Mouse (Mus musculus) liver, postnatal 0 days (tissue): ENCODE data around the gene Gpr35. TPM values are rescaled to one million over a fixed set of nuclear protein-coding genes. Genes with fewer than 3 reads are reported as not detected.

Experiments used
- ATAC-seq: fragments of 200-750 bp; cut with Nextera tagmentation; 2 replicates; pipeline ENCODE4 v1.8.0; 2017; ENCODE audit warnings: mild to moderate bottlenecking, moderate library complexity
- DNase-seq: peaks from one replicate; pipeline ENCODE4 v3.0.0-alpha.2; 2016
- H3K27ac ChIP-seq: fragments of 300-500 bp; sonication (generic); 2 replicates; pipeline ENCODE4 v1.5.1; 2014; ENCODE audit warnings: antibody characterized with exemption, moderate library complexity, mild to moderate bottlenecking, low read depth
- H3K27me3 ChIP-seq: fragments of 300-500 bp; sonication (generic); 2 replicates; pipeline ENCODE4 v1.6.1; 2014; ENCODE audit warnings: low read length, control low read depth, mixed read lengths; ENCODE audit not compliant: insufficient read depth
- H3K36me3 ChIP-seq: fragments of 300-500 bp; sonication (generic); replicated peaks from 2 replicates; pipeline ENCODE4 v1.6.1; 2014; ENCODE audit warnings: mild to moderate bottlenecking, control low read depth, low read length, moderate library complexity, mixed read lengths; ENCODE audit not compliant: insufficient read depth
- H3K4me1 ChIP-seq: fragments of 300-500 bp; sonication (generic); 2 replicates; pipeline ENCODE4 v1.6.1; 2014; ENCODE audit warnings: antibody characterized with exemption, mild to moderate bottlenecking, control low read depth; ENCODE audit not compliant: insufficient read depth
- H3K4me2 ChIP-seq: fragments of 300-500 bp; sonication (generic); 2 replicates; pipeline ENCODE4 v1.6.1; 2014; ENCODE audit warnings: low read depth, mild to moderate bottlenecking, low read length, moderate library complexity, mixed read lengths
- H3K4me3 ChIP-seq: fragments of 300-500 bp; sonication (generic); 2 replicates; pipeline ENCODE4 v1.5.1; 2014; ENCODE audit warnings: low read depth, low read length
- H3K9ac ChIP-seq: fragments of 300-500 bp; sonication (generic); replicated peaks from 2 replicates; pipeline ENCODE4 v1.6.1; 2014; ENCODE audit warnings: mild to moderate bottlenecking, moderate library complexity
- H3K9me3 ChIP-seq: fragments of 300-500 bp; sonication (generic); 2 replicates; pipeline ENCODE4 v1.6.1; 2016; ENCODE audit warnings: mild to moderate bottlenecking, control low read depth, low read length, mixed read lengths
- CTCF ChIP-seq: sonication (generic); IDR thresholded peaks from 2 replicates; pipeline ENCODE4 v1.5.1; 2016; ENCODE audit warnings: antibody characterized with exemption, low read depth
- EP300 ChIP-seq: IDR thresholded peaks from 2 replicates; pipeline ENCODE4 v1.6.1; 2016; ENCODE audit warnings: antibody characterized with exemption, low read depth, mild to moderate bottlenecking
- WGBS: fragments of 180-500 bp; shearing (Covaris S2); extraction: QIAGEN DNeasy Blood & Tissue Kit; methylation state at CpG from one replicate; pipeline ENCODE4 v1.1.7; 2014; ENCODE audit not compliant: insufficient replicate concordance; 5-methylcytosine and 5-hydroxymethylcytosine counted together
- polyA plus RNA-seq: library from polyadenylated mRNA; unstranded; fragments of >200 nt; fragmentation: Nextera tagmentation; extraction: Ambion mirVana; gene quantifications from 2 replicates; pipeline ENCODE4 v1.2.1, GENCODE M21; 2015

Gene Gpr35
- polyA plus RNA-seq, 1 experiment from 2014 or later: 1.4 TPM

DNA sequence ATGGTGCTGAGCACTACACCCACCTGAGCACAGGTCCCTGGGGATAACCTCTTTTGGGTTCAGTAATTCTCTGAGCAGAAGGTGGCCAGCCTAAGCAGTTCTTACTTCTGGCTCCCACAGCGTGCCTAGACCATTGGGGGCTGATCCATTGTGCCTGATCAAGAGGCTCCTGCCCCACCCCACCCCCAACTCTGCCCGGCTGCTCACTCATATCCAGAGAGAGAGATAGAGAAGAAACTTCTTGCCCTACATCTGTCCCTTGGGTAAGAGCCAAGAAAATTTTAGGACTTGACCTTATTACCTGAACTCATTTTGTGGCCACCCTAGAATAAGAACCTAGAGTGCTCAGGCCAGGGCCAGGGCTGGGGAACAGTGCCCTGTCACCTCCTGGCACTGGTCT lies 42.2 kb downstream of the Gpr35 start:
- DNase-seq: no peak
- Histone ChIP-seq H3K9ac (no peak overlapping the region), H3K36me3 (no peaks in the 10 kb centered on the region), H3K27me3 (no peaks in the 10 kb centered on the region), H3K4me1 (no peaks in the 10 kb centered on the region), H3K4me2 (no peak overlapping the region), H3K9me3 (no peaks in the 10 kb centered on the region), H3K27ac (no peak overlapping the region), H3K4me3 (no peak overlapping the region)
- no peak for ATAC-seq
- TF ChIP-seq CTCF (no peak), EP300 (no peak)
- WGBS: 69% methylated on average over 2 of the region's 2 CpGs

DNA sequence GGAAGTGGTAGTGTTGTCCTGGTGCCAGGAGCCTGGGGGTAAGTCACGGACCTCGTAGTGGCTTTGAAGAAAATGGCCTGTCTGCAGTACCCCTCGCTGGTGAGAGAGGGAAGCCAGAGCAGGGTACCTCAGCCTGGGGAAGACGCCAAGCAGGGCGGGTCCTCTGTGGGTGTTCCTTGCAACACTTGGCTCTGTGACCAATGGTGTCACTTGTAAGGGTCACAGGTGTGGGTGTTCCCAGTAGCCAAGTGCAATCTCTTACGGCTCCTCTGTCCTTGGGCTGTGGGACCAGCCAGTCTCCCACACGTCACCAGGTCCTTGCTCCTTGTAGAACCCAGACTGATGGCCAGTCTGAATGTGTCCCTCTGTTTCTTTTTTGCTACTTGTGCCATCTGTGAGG lies 55.4 kb downstream of the Gpr35 start, which contains the start of gene Aqp12:
Aqp12 (plus strand) TSS at position 274 of the 400 bp plus-strand sequence.
- H3K36me3 ChIP-seq: no peaks in the 10 kb centered on the region
- 64% methylated on average over 7 of the region's 7 CpGs for WGBS

GRCm38 (mm10) chr1:93009196-93009595 lies 58.5 kb downstream of the Gpr35 start:
- no peak for TF ChIP-seq CTCF
- no peak for TF ChIP-seq EP300
- no peak overlapping the region for H3K9ac ChIP-seq
- no peak overlapping the region for H3K27ac ChIP-seq
- H3K9me3 ChIP-seq: no peaks in the 10 kb centered on the region
- DNase-seq (peak; percentile 43), ATAC-seq (no peak)
- WGBS: 69% methylated on average over 4 of the region's 4 CpGs
- no peak overlapping the region for H3K4me3 ChIP-seq
- 0 out of 2 replicates have a peak, but pooled peaks cover 2% of the 10 kb centered on the region for H3K4me1 ChIP-seq
- H3K36me3 ChIP-seq: no peaks in the 10 kb centered on the region
- H3K4me2 ChIP-seq: no peak overlapping the region
- H3K27me3 ChIP-seq: no peaks in the 10 kb centered on the region

More for the DNA sequence above, 55.4 kb downstream of the Gpr35 start, which contains the start of gene Aqp12:
- TF ChIP-seq EP300 (no peak), CTCF (no peak)
- H3K27me3 ChIP-seq: no peaks in the 10 kb centered on the region
- H3K9me3 ChIP-seq: no peaks in the 10 kb centered on the region
- ATAC-seq (no peak), DNase-seq (no peak)
- H3K4me2 ChIP-seq: no peak within 1 kb of the TSS
- H3K4me3 ChIP-seq: no peak within 1 kb of the TSS
- H3K4me1 ChIP-seq: 0 out of 2 replicates have a peak, but pooled peaks cover 2% of the 10 kb centered on the region
- H3K27ac ChIP-seq: no peak within 1 kb of the TSS
- H3K9ac ChIP-seq: no peak within 1 kb of the TSS

GRCm38 (mm10) chr1:93010731-93011130 lies 60.1 kb downstream of the Gpr35 start:
- Histone ChIP-seq H3K4me3 (no peak overlapping the region), H3K4me1 (peaks cover 2% of the 10 kb centered on the region; the same call in 1 of the 2 replicates), H3K36me3 (no peaks in the 10 kb centered on the region), H3K27me3 (no peaks in the 10 kb centered on the region), H3K27ac (no peak overlapping the region), H3K4me2 (no peak overlapping the region), H3K9ac (no peak overlapping the region), H3K9me3 (no peaks in the 10 kb centered on the region)
- DNase-seq (peak; percentile 38), ATAC-seq (no peak)
- TF ChIP-seq CTCF: peak; percentile 67
- no peak for TF ChIP-seq EP300
- 30% methylated on average over 3 of the region's 3 CpGs for WGBS

- ATAC-seq: no peak
- DNase-seq: no peak
- Histone ChIP-seq H3K4me2 (no peak overlapping the region), H3K9me3 (no peaks in the 10 kb centered on the region), H3K4me3 (no peak overlapping the region), H3K36me3 (no peaks in the 10 kb centered on the region), H3K9ac (no peak overlapping the region), H3K27me3 (no peaks in the 10 kb centered on the region), H3K4me1 (peaks cover 2% of the 10 kb centered on the region; the same call in 1 of the 2 replicates), H3K27ac (no peak overlapping the region)
- TF ChIP-seq CTCF: no peak
- TF ChIP-seq EP300: no peak
- WGBS: 65% methylated on average over 7 of the region's 7 CpGs
Measured at GRCm38 (mm10) chr1:93012103-93012585, 61.5 kb downstream of the Gpr35 start.

- Histone ChIP-seq H3K4me3 (no peak overlapping the region), H3K27ac (no peak overlapping the region), H3K4me1 (peaks cover 2% of the 10 kb centered on the region; the same call in 1 of the 2 replicates), H3K9ac (no peak overlapping the region), H3K36me3 (no peaks in the 10 kb centered on the region), H3K9me3 (no peaks in the 10 kb centered on the region), H3K27me3 (no peaks in the 10 kb centered on the region), H3K4me2 (no peak overlapping the region)
- DNase-seq: no peak
- TF ChIP-seq EP300 (no peak), CTCF (no peak)
- 68% methylated on average over 4 of the region's 4 CpGs for WGBS
- no peak for ATAC-seq
Measured at GRCm38 (mm10) chr1:93013367-93013766, 62.7 kb downstream of the Gpr35 start.
